Mouse (Mus musculus) gastrocnemius, adult 18-20 months (tissue): ENCODE measurements at regions not wholly inside any gene's neighbourhood (a gene's known extent, or its start where the extent isn't known, plus 50 kb on each side); places are given as distances from the start of the nearest gene placed in this dataset.

Source experiments
- DNase-seq: peaks from one replicate; pipeline ENCODE4 v3.0.0; 2021; ENCODE audit warnings: low spot score

- DNase-seq: no peak
Measured at GRCm38 (mm10) chr8:92133484-92134406, 223.7 kb upstream of the Irx5 start.

GRCm38 (mm10) chr8:92132949-92133348 is 224.5 kb upstream of the Irx5 start:
- no peak for DNase-seq

GRCm38 (mm10) chr8:92132526-92132925 is 224.9 kb upstream of the Irx5 start:
- no peak for DNase-seq

- DNase-seq: no peak
Measured at GRCm38 (mm10) chr8:92130025-92130557, 227.3 kb upstream of the Irx5 start.

GRCm38 (mm10) chr8:92129241-92130015 is 228.0 kb upstream of the Irx5 start:
- DNase-seq: no peak

- DNase-seq: no peak
Measured at GRCm38 (mm10) chr8:92125631-92126030, 231.8 kb upstream of the Irx5 start.

- no peak for DNase-seq
Measured at GRCm38 (mm10) chr8:92121296-92121695, 236.1 kb upstream of the Irx5 start.

- no peak for DNase-seq
Measured at GRCm38 (mm10) chr8:92115479-92116267, 241.8 kb upstream of the Irx5 start.

GRCm38 (mm10) chr8:92114311-92115275 is 242.8 kb upstream of the Irx5 start:
- no peak for DNase-seq

- no peak for DNase-seq
Measured at GRCm38 (mm10) chr8:92113901-92114300, 243.5 kb upstream of the Irx5 start.

- DNase-seq: no peak
Measured at GRCm38 (mm10) chr8:92113386-92113785, 244.0 kb upstream of the Irx5 start.

- DNase-seq: no peak
Measured at GRCm38 (mm10) chr8:92104561-92104960, 252.9 kb upstream of the Irx5 start.

GRCm38 (mm10) chr8:92102521-92102920 is 254.9 kb upstream of the Irx5 start:
- DNase-seq: no peak

- no peak for DNase-seq
Measured at GRCm38 (mm10) chr8:92095276-92095675, 262.1 kb upstream of the Irx5 start.

- no peak for DNase-seq
Measured at GRCm38 (mm10) chr8:92084124-92084523, 273.3 kb upstream of the Irx5 start.

GRCm38 (mm10) chr8:92081900-92082299 is 275.5 kb upstream of the Irx5 start:
- DNase-seq: no peak

GRCm38 (mm10) chr8:92080852-92081251 is 276.6 kb upstream of the Irx5 start:
- no peak for DNase-seq

- DNase-seq: no peak
Measured at GRCm38 (mm10) chr8:92077611-92078010, 275.7 kb upstream of the Irx3 start.

- no peak for DNase-seq
Measured at GRCm38 (mm10) chr8:92072254-92072615, 270.4 kb upstream of the Irx3 start.
